Mouse (Mus musculus) small intestine, adult 2 months (tissue): ENCODE results near the gene Lhfp. TPM values are rescaled to one million over a fixed set of nuclear protein-coding genes. Genes with fewer than 3 reads are reported as not detected.

Experiments used
- H3K27ac ChIP-seq: fragments of 200-500 bp; 2 replicates; pipeline ENCODE4 v1.5.1; 2012; ENCODE audit warnings: low read depth, low read length, control low read depth, inconsistent platforms; ENCODE audit not compliant: insufficient read depth
- H3K27me3 ChIP-seq: fragments of 200-500 bp; 2 replicates; pipeline ENCODE4 v1.6.1; 2012; ENCODE audit warnings: mild to moderate bottlenecking, moderate library complexity, low read length, inconsistent platforms; ENCODE audit not compliant: control insufficient read depth, insufficient read depth
- H3K36me3 ChIP-seq: fragments of 200-500 bp; 2 replicates; pipeline ENCODE4 v1.6.1; 2012; ENCODE audit warnings: mild to moderate bottlenecking, low read length, control low read depth, inconsistent platforms; ENCODE audit not compliant: control insufficient read depth, insufficient read depth
- H3K4me1 ChIP-seq: fragments of 200-500 bp; 2 replicates; pipeline ENCODE4 v1.6.1; 2012; ENCODE audit warnings: low read length, inconsistent platforms, mixed read lengths; ENCODE audit not compliant: control insufficient read depth, insufficient read depth, insufficient read length
- H3K4me3 ChIP-seq: fragments of 200-500 bp; 2 replicates; pipeline ENCODE4 v1.5.1; 2012; ENCODE audit warnings: low read depth, mild to moderate bottlenecking, control low read depth, inconsistent platforms, low read length, moderate library complexity
- CTCF ChIP-seq: fragments of 200-500 bp; IDR thresholded peaks from 2 replicates; pipeline ENCODE4 v1.5.1; 2012; ENCODE audit warnings: low read depth, mild to moderate bottlenecking, control low read depth, inconsistent platforms, low read length, moderate library complexity, mixed read lengths; ENCODE audit not compliant: insufficient replicate concordance, insufficient read length; ENCODE audit errors: extremely low read depth
- POLR2A ChIP-seq: fragments of 200-500 bp; IDR thresholded peaks from 2 replicates; pipeline ENCODE4 v1.6.1; 2012; ENCODE audit warnings: low read depth, mild to moderate bottlenecking, control low read depth, inconsistent platforms, low read length, moderate library complexity
- WGBS: fragments of 180-500 bp; shearing (Covaris S2); methylation state at CpG from one replicate; pipeline ENCODE4 v1.1.7; 2018; 5-methylcytosine and 5-hydroxymethylcytosine counted together
- polyA plus RNA-seq: library from polyadenylated mRNA; depleted of rRNA; stranded (reverse); fragments of >200 nt; gene quantifications from 2 replicates; pipeline ENCODE4 v1.2.3, GENCODE M21; 2012

The Lhfp gene
- polyA plus RNA-seq, 1 experiment: 22.7 TPM

- no peak for TF ChIP-seq POLR2A
- TF ChIP-seq CTCF: no peak
- WGBS: 94% methylated on average over 3 of the region's 3 CpGs
These were observed 172.0 kb downstream of the Lhfp start for GRCm38 (mm10) chr3:53213346-53213745.

GRCm38 (mm10) chr3:53213746-53214271, 172.5 kb downstream of the Lhfp start:
- WGBS: 69% methylated on average over 7 of the region's 7 CpGs
- H3K27me3 ChIP-seq: no peaks in the 10 kb centered on the region
- no peak overlapping the region for H3K27ac ChIP-seq
- H3K4me1 ChIP-seq: no peaks in the 10 kb centered on the region
- H3K36me3 ChIP-seq: no peaks in the 10 kb centered on the region
- TF ChIP-seq POLR2A (no peak), CTCF (no peak)
- H3K4me3 ChIP-seq: no peak overlapping the region

More at GRCm38 (mm10) chr3:53213346-53213745, 172.0 kb downstream of the Lhfp start:
- Histone ChIP-seq H3K4me1 (no peaks in the 10 kb centered on the region), H3K36me3 (no peaks in the 10 kb centered on the region), H3K27me3 (no peaks in the 10 kb centered on the region), H3K4me3 (no peak overlapping the region), H3K27ac (no peak overlapping the region)

- TF ChIP-seq CTCF: no peak
- no peak for TF ChIP-seq POLR2A
- Histone ChIP-seq H3K4me1 (no peaks in the 10 kb centered on the region), H3K27me3 (no peaks in the 10 kb centered on the region), H3K36me3 (no peaks in the 10 kb centered on the region), H3K27ac (no peak overlapping the region), H3K4me3 (no peak overlapping the region)
- WGBS: 80% methylated on average over 4 of the region's 4 CpGs
These were observed 173.1 kb downstream of the Lhfp start for GRCm38 (mm10) chr3:53214386-53214785.

- no peaks in the 10 kb centered on the region for H3K27me3 ChIP-seq
- H3K27ac ChIP-seq: no peak overlapping the region
- WGBS: 71% methylated on average over 5 of the region's 5 CpGs
- H3K4me3 ChIP-seq: no peak overlapping the region
- TF ChIP-seq CTCF: no peak
- TF ChIP-seq POLR2A: no peak
- no peaks in the 10 kb centered on the region for H3K36me3 ChIP-seq
- no peaks in the 10 kb centered on the region for H3K4me1 ChIP-seq
These were observed 176.4 kb downstream of the Lhfp start for GRCm38 (mm10) chr3:53217697-53218096.

GRCm38 (mm10) chr3:53221531-53222272, 180.4 kb downstream of the Lhfp start:
- Histone ChIP-seq H3K4me1 (no peaks in the 10 kb centered on the region), H3K4me3 (no peak overlapping the region), H3K36me3 (no peaks in the 10 kb centered on the region), H3K27me3 (no peaks in the 10 kb centered on the region), H3K27ac (no peak overlapping the region)
- TF ChIP-seq CTCF (no peak), POLR2A (no peak)
- WGBS: 53% methylated on average over 5 of the region's 5 CpGs

GRCm38 (mm10) chr3:53224141-53224540, 182.8 kb downstream of the Lhfp start:
- H3K27ac ChIP-seq: no peak overlapping the region
- H3K36me3 ChIP-seq: no peaks in the 10 kb centered on the region
- no peaks in the 10 kb centered on the region for H3K27me3 ChIP-seq
- no peaks in the 10 kb centered on the region for H3K4me1 ChIP-seq
- H3K4me3 ChIP-seq: no peak overlapping the region
- WGBS: 75% methylated on average over 5 of the region's 5 CpGs
- TF ChIP-seq CTCF (no peak), POLR2A (no peak)

GRCm38 (mm10) chr3:53225774-53226173, 184.4 kb downstream of the Lhfp start:
- WGBS: 23% methylated on average over 6 of the region's 6 CpGs
- TF ChIP-seq POLR2A (no peak), CTCF (no peak)
- no peaks in the 10 kb centered on the region for H3K4me1 ChIP-seq
- no peaks in the 10 kb centered on the region for H3K36me3 ChIP-seq
- H3K27me3 ChIP-seq: no peaks in the 10 kb centered on the region
- H3K4me3 ChIP-seq: no peak overlapping the region
- H3K27ac ChIP-seq: no peak overlapping the region

GRCm38 (mm10) chr3:53226223-53226622, 184.9 kb downstream of the Lhfp start:
- Histone ChIP-seq H3K27me3 (no peaks in the 10 kb centered on the region), H3K27ac (no peak overlapping the region), H3K4me3 (no peak overlapping the region), H3K4me1 (no peaks in the 10 kb centered on the region), H3K36me3 (no peaks in the 10 kb centered on the region)
- WGBS: 78% methylated on average over 6 of the region's 6 CpGs
- TF ChIP-seq CTCF: no peak
- TF ChIP-seq POLR2A: no peak
